Mouse (Mus musculus) heart, embryonic 11.5 days (tissue): ENCODE measurements around the gene Zfp42. TPM values are rescaled to one million over a fixed set of nuclear protein-coding genes. Genes with fewer than 3 reads are reported as not detected.
"Not testable (repeated sequence)": the region's sequence is repeated elsewhere in the genome, so short reads cannot be mapped to it uniquely, and the experiment has no call there.

Experiments
- ATAC-seq: fragments of 200-750 bp; cut with Nextera tagmentation; replicated peaks from 2 replicates; pipeline ENCODE4 v1.8.0; 2017; ENCODE audit warnings: moderate library complexity; ENCODE audit not compliant: insufficient number of reproducible peaks, low FRiP score, low TSS enrichment
- H3K27ac ChIP-seq: fragments of 300-500 bp; sonication (generic); 2 replicates; pipeline ENCODE4 v1.5.1; 2014; ENCODE audit warnings: mild to moderate bottlenecking, low read depth, low read length
- H3K27me3 ChIP-seq: fragments of 300-500 bp; sonication (generic); 2 replicates; pipeline ENCODE4 v1.6.1; 2014; ENCODE audit warnings: mild to moderate bottlenecking, low read length, mixed read lengths; ENCODE audit not compliant: control insufficient read depth, insufficient read depth
- H3K36me3 ChIP-seq: fragments of 300-500 bp; sonication (generic); 2 replicates; pipeline ENCODE4 v1.6.1; 2014; ENCODE audit warnings: mild to moderate bottlenecking, low read length, moderate library complexity, mixed read lengths; ENCODE audit not compliant: control insufficient read depth, insufficient read depth
- H3K4me1 ChIP-seq: fragments of 300-500 bp; sonication (generic); 2 replicates; pipeline ENCODE4 v1.6.1; 2014; ENCODE audit warnings: low read length; ENCODE audit not compliant: control insufficient read depth, insufficient read depth
- H3K4me2 ChIP-seq: fragments of 300-500 bp; sonication (generic); 2 replicates; pipeline ENCODE4 v1.6.1; 2014; ENCODE audit warnings: mild to moderate bottlenecking, moderate library complexity
- H3K4me3 ChIP-seq: fragments of 300-500 bp; sonication (generic); 2 replicates; pipeline ENCODE4 v1.5.1; 2014; ENCODE audit warnings: low read depth, low read length
- H3K9ac ChIP-seq: fragments of 300-500 bp; sonication (generic); 2 replicates; pipeline ENCODE4 v1.6.1; 2014; ENCODE audit warnings: mild to moderate bottlenecking, low read depth, low read length, moderate library complexity
- H3K9me3 ChIP-seq: fragments of 300-500 bp; sonication (generic); replicated peaks from 2 replicates; pipeline ENCODE4 v1.6.1; 2016; ENCODE audit warnings: low read length; ENCODE audit not compliant: control insufficient read depth
- WGBS: fragments of 180-500 bp; shearing (Covaris S2); extraction: QIAGEN DNeasy Blood & Tissue Kit; methylation state at CpG from one replicate; pipeline ENCODE4 v1.1.7; 2014; ENCODE audit not compliant: insufficient replicate concordance; 5-methylcytosine and 5-hydroxymethylcytosine counted together
- polyA plus RNA-seq: library from polyadenylated mRNA; unstranded; fragments of >200 nt; fragmentation: Nextera tagmentation; extraction: Ambion mirVana; gene quantifications from 2 replicates; pipeline ENCODE4 v1.2.1, GENCODE M21; 2014

The Zfp42 gene
- polyA plus RNA-seq, result not detected in 2 replicates

DNA sequence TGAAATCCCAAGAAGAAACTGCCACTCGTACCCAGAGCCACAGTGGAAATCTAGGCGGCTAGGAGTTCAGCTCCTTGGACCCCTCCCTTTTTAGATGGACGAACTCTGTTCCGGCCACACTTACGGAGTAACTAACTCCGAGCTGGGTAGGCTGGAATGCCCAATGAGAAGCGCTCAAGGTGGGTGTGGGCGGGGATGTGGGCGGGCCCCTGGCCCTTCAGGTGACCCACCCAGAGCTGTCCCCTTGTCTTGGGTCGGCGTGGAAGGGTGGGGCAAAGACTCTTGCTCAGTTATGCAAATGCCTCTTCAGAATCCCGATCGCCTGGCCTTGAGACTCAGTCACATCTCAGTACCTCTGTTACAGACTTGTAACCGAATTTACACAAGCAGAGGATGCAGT, at the start of gene Zfp42:
Gene Zfp42 (minus strand): TSS at position 85 of the 400 bp plus-strand sequence.
- H3K4me3 ChIP-seq, result 0 out of 2 replicates have a peak within 1 kb of the TSS, but pooled peaks have one; percentile 14
- H3K27ac ChIP-seq, result no peak within 1 kb of the TSS
- no peaks in the 10 kb centered on the region for H3K27me3 ChIP-seq
- WGBS, result 28% methylated on average over 14 of the region's 14 CpGs
- H3K4me2 ChIP-seq, result peak within 1 kb of the TSS; percentile 51
- no peak for ATAC-seq
- no peaks in the 10 kb centered on the region for H3K36me3 ChIP-seq
- H3K4me1 ChIP-seq, result no peaks in the 10 kb centered on the region
- no peaks in the 10 kb centered on the region for H3K9me3 ChIP-seq
- H3K9ac ChIP-seq, result no peak within 1 kb of the TSS

DNA sequence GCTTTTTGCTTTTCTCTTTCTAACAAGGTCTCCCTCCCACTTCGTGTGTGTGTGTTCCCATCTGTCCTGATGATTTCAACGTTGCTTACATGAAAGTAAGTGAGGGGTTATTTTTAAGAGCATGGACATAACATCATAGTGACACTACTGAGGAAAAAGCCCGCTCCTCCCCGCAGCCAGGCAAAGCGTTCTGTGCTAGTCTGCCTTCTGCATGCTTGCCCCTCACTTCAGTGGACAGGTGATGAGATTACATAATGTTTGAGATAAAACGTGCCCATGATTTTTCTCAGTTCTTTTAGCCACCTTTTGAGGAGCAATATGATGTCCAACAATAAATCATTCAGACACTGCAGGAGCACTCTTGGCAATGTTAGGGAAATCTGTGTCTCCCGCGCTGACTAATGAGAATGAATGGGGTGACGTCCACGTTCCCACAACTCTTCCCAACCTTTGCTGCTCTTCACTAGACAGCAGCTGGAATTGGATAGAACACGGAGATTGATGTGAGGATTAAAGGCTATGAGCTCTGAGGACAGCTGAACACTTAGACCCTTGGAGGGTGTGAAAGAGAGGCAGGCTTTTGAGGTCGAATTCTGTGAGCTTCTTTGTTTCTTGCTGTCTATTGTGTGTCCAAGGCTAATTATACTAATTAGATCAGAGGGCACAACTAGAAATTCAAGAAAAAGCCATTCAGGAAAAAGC, 49.4 kb upstream of the Zfp42 start:
- no peak overlapping the region for H3K9ac ChIP-seq
- 74% methylated on average over 12 of the region's 12 CpGs for WGBS
- no peak for ATAC-seq
- H3K9me3 ChIP-seq, result no peaks in the 10 kb centered on the region
- H3K4me1 ChIP-seq, result no peaks in the 10 kb centered on the region
- H3K36me3 ChIP-seq, result no peaks in the 10 kb centered on the region
- H3K4me3 ChIP-seq, result no peak overlapping the region
- no peak overlapping the region for H3K4me2 ChIP-seq
- no peaks in the 10 kb centered on the region for H3K27me3 ChIP-seq
- no peak overlapping the region for H3K27ac ChIP-seq

DNA sequence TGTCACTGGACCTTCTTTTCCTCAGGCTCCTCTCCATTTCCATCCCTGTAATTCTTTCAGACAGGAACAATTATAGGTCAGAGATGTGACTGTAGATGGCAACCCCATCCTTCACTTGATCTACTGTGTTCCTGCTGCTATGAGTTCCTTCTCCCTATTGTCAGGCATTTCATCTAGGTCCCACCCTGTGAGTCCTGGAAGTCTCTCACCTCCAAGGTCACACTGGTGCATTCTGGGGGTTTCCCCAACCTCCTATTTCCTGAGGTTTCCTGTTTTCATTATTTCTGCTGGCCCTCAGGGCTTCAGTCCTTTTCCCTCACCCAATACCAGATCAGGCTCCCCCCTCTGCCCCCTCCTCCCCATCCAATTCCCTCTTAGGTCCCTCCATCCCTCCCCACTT, 45.5 kb upstream of the Zfp42 start:
- not testable (repeated sequence) for H3K4me1 ChIP-seq, H3K4me2 ChIP-seq, H3K27ac ChIP-seq, H3K9me3 ChIP-seq, H3K36me3 ChIP-seq, H3K4me3 ChIP-seq, ATAC-seq, H3K9ac ChIP-seq, H3K27me3 ChIP-seq

- Histone ChIP-seq H3K27ac (no peak overlapping the region), H3K27me3 (no peaks in the 10 kb centered on the region), H3K4me1 (no peaks in the 10 kb centered on the region), H3K4me3 (no peak overlapping the region), H3K9me3 (no peaks in the 10 kb centered on the region), H3K4me2 (no peak overlapping the region), H3K9ac (no peak overlapping the region), H3K36me3 (no peaks in the 10 kb centered on the region)
- no peak for ATAC-seq
- 81% methylated on average over 5 of the region's 5 CpGs for WGBS
Observed at GRCm38 (mm10) chr8:43338555-43338954, 31.8 kb upstream of the Zfp42 start.

GRCm38 (mm10) chr8:43333465-43333864, 26.7 kb upstream of the Zfp42 start:
- H3K9ac ChIP-seq, result no peak overlapping the region
- no peaks in the 10 kb centered on the region for H3K36me3 ChIP-seq
- no peak overlapping the region for H3K4me2 ChIP-seq
- no peak for ATAC-seq
- H3K4me1 ChIP-seq, result no peaks in the 10 kb centered on the region
- H3K27me3 ChIP-seq, result no peaks in the 10 kb centered on the region
- H3K27ac ChIP-seq, result no peak overlapping the region
- no peaks in the 10 kb centered on the region for H3K9me3 ChIP-seq
- H3K4me3 ChIP-seq, result no peak overlapping the region
- 59% methylated on average over 4 of the region's 4 CpGs for WGBS

GRCm38 (mm10) chr8:43331657-43332056, 24.9 kb upstream of the Zfp42 start:
- no peak overlapping the region for H3K4me3 ChIP-seq
- no peaks in the 10 kb centered on the region for H3K4me1 ChIP-seq
- no peak overlapping the region for H3K4me2 ChIP-seq
- WGBS, result 84% methylated on average over 7 of the region's 7 CpGs
- H3K27ac ChIP-seq, result no peak overlapping the region
- no peaks in the 10 kb centered on the region for H3K36me3 ChIP-seq
- no peak overlapping the region for H3K9ac ChIP-seq
- H3K9me3 ChIP-seq, result no peaks in the 10 kb centered on the region
- no peak for ATAC-seq
- no peaks in the 10 kb centered on the region for H3K27me3 ChIP-seq

DNA sequence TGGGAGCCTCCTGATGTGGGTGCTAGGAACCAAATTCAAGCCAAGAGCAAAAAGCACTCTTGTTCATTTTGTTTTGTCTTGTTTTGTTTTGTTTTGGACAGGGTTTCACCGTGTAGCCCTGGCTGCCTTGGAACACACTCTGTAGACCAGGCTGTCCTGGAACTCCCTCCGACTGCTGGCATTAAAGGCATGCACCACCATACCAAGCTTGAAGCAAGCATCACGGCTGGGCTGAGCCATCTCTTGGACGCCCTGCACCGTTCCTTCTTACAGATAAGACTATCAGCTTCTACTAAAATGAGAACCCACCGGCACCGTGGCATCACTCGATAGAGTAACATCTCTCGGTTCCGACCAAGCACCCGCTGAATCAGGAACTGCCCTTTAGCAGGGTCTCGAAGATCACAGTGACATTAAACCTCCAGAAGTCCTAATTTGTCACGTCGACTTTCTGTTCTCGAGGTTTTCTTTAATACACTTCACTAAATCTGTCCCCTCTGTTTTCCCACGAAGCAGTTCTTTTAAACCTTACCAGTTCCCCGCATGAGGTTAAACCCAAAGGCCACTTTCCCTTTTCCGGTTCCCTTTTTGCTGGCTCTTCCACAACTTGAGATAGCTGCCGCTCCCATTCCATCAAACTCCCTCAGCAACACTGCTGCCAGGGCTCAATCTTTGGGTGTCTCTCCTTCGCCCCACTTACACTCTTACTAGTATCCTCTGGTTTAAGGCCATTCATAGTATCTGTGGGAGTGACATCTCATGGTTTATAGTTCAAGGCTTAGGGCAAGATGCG, 23.3 kb upstream of the Zfp42 start:
- Histone ChIP-seq H3K27me3 (no peaks in the 10 kb centered on the region), H3K9me3 (no peaks in the 10 kb centered on the region; the same call in 1 of the 2 replicates), H3K27ac (no peak overlapping the region), H3K4me3 (no peak overlapping the region), H3K9ac (no peak overlapping the region), H3K4me1 (no peaks in the 10 kb centered on the region), H3K4me2 (no peak overlapping the region), H3K36me3 (no peaks in the 10 kb centered on the region)
- ATAC-seq, result no peak
- WGBS, result 81% methylated on average over 21 of the region's 21 CpGs

- Histone ChIP-seq H3K27me3 (no peaks in the 10 kb centered on the region), H3K9me3 (no peaks in the 10 kb centered on the region; the same call in 1 of the 2 replicates), H3K4me2 (no peak overlapping the region), H3K36me3 (no peaks in the 10 kb centered on the region), H3K4me1 (no peaks in the 10 kb centered on the region), H3K27ac (no peak overlapping the region), H3K4me3 (no peak overlapping the region), H3K9ac (no peak overlapping the region)
- WGBS, result 71% methylated on average over 10 of the region's 10 CpGs
- ATAC-seq, result no peak
Observed at GRCm38 (mm10) chr8:43328666-43329065, 21.9 kb upstream of the Zfp42 start.
